Mouse (Mus musculus) midbrain, embryonic 11.5 days (tissue): Measurements from ENCODE around the gene Pax4. TPM values are rescaled to one million over a fixed set of nuclear protein-coding genes. Genes with fewer than 3 reads are reported as not detected.
A peak's percentile ranks its signal among the peaks of the same experiment; 100 is the strongest.

Experiments
- ATAC-seq: fragments of 200-750 bp; cut with Nextera tagmentation; 2 replicates; pipeline ENCODE4 v1.8.0; 2017; ENCODE audit warnings: moderate TSS enrichment, moderate library complexity; ENCODE audit not compliant: low FRiP score
- DNase-seq: peaks from one replicate; pipeline ENCODE4 v3.0.0; 2015; ENCODE audit warnings: low spot score; ENCODE audit errors: missing footprints
- H3K27ac ChIP-seq: fragments of 300-500 bp; sonication (generic); 2 replicates; pipeline ENCODE4 v1.5.1; 2014; ENCODE audit warnings: low read depth, low read length
- H3K27me3 ChIP-seq: fragments of 300-500 bp; sonication (generic); 2 replicates; pipeline ENCODE4 v1.6.1; 2014; ENCODE audit warnings: mild to moderate bottlenecking, low read length, moderate library complexity, mixed read lengths; ENCODE audit not compliant: control insufficient read depth, insufficient read depth
- H3K36me3 ChIP-seq: fragments of 300-500 bp; sonication (generic); 2 replicates; pipeline ENCODE4 v1.6.1; 2014; ENCODE audit warnings: mild to moderate bottlenecking, low read length, moderate library complexity, mixed read lengths; ENCODE audit not compliant: control insufficient read depth, insufficient read depth
- H3K4me1 ChIP-seq: fragments of 300-500 bp; sonication (generic); 2 replicates; pipeline ENCODE4 v1.6.1; 2014; ENCODE audit warnings: low read length; ENCODE audit not compliant: control insufficient read depth, insufficient read depth
- H3K4me2 ChIP-seq: fragments of 300-500 bp; sonication (generic); 2 replicates; pipeline ENCODE4 v1.6.1; 2014; ENCODE audit warnings: mild to moderate bottlenecking, moderate library complexity
- H3K4me3 ChIP-seq: fragments of 300-500 bp; sonication (generic); 2 replicates; pipeline ENCODE4 v1.5.1; 2014; ENCODE audit warnings: low read depth, low read length
- H3K9ac ChIP-seq: fragments of 300-500 bp; sonication (generic); 2 replicates; pipeline ENCODE4 v1.6.1; 2014; ENCODE audit warnings: low read length
- H3K9me3 ChIP-seq: fragments of 300-500 bp; sonication (generic); 2 replicates; pipeline ENCODE4 v1.6.1; 2016; ENCODE audit warnings: low read length; ENCODE audit not compliant: control insufficient read depth
- WGBS: fragments of 180-500 bp; shearing (Covaris S2); extraction: QIAGEN DNeasy Blood & Tissue Kit; methylation state at CpG from one replicate; pipeline ENCODE4 v1.1.7; 2014; 5-methylcytosine and 5-hydroxymethylcytosine counted together
- polyA plus RNA-seq: library from polyadenylated mRNA; unstranded; fragments of >200 nt; fragmentation: Nextera tagmentation; extraction: Ambion mirVana; gene quantifications from 2 replicates; pipeline ENCODE4 v1.2.1, GENCODE M21; 2014

The Pax4 gene
- polyA plus RNA-seq, 1 experiment from 2014 or later: not detected

DNA sequence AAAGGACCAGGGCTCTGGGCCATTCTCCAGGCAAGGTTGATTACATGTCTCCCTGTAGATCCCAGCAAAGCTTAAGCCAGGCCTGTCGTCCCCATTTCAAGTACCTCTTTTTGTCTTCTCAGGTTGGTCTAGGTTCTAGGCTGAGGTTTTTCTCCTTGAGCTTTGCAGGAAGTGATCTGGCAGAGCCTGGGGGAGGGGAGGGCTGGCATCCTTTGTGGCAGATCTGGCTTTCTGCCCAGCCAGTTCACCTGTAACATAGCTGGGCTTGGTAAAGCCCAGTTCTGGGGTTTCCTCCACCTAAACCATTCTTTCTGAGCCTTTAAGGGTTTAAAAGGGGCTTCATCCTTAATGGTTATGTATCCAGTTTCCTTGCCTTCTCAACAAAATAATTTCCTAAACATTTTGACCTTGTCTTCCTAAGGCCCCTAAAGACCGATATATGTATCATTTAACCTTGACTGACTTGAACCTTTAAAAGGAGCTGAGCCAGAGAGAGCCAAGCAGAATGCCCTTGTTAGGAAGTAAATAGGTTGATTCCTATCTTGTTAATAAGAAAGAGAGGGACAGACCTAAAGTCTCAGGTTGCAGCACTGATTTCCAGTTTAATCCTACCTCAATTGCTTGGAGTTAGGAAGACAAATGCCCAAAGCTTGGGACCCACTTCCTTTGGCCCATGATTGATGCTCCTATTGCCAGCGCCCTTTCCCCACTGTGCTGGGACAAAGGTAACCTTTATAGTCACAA is 21.9 kb downstream of the Pax4 start, which contains the start of gene Fscn3:
Gene Fscn3 (plus strand): TSS at position 694 of the 744 bp plus-strand sequence.
- Histone ChIP-seq H3K4me3 (no peak within 1 kb of the TSS), H3K27me3 (no peaks in the 10 kb centered on the region), H3K4me1 (peaks cover 11% of the 10 kb centered on the region), H3K36me3 (peaks cover 3% of the 10 kb centered on the region; the same call in 1 of the 2 replicates), H3K9me3 (no peaks in the 10 kb centered on the region), H3K9ac (no peak within 1 kb of the TSS), H3K4me2 (no peak within 1 kb of the TSS), H3K27ac (no peak within 1 kb of the TSS)
- 83% methylated on average over 3 of the region's 3 CpGs for WGBS
- DNase-seq (no peak), ATAC-seq (no peak)

DNA sequence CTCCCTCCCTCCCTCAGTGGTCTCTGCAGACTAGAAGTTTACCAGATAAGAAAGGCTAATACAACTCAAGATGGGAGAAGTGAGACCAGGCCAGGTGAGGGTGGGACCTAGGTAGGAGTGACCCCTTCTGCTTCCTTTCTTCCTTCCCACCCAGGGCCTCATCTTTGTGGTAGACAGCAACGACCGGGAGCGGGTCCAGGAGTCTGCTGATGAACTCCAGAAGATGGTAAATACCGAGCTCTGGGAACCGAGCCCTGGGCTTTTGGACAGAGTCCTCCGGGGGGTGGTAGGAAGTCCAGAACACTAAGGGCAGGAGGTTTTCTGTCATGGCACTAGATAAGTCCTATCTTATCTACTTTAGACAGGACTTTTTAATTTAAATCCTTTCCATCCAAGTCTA is 24.1 kb downstream of the Pax4 start:
- DNase-seq (no peak), ATAC-seq (no peak)
- Histone ChIP-seq H3K9me3 (no peaks in the 10 kb centered on the region), H3K4me1 (peaks cover 23% of the 10 kb centered on the region), H3K27me3 (no peaks in the 10 kb centered on the region), H3K27ac (no peak overlapping the region), H3K9ac (no peak overlapping the region), H3K4me3 (no peak overlapping the region), H3K36me3 (peaks cover 3% of the 10 kb centered on the region; the same call in 1 of the 2 replicates), H3K4me2 (peak overlapping the region; percentile 73; the same call in 1 of the 2 replicates)
- 94% methylated on average over 6 of the region's 6 CpGs for WGBS

DNA sequence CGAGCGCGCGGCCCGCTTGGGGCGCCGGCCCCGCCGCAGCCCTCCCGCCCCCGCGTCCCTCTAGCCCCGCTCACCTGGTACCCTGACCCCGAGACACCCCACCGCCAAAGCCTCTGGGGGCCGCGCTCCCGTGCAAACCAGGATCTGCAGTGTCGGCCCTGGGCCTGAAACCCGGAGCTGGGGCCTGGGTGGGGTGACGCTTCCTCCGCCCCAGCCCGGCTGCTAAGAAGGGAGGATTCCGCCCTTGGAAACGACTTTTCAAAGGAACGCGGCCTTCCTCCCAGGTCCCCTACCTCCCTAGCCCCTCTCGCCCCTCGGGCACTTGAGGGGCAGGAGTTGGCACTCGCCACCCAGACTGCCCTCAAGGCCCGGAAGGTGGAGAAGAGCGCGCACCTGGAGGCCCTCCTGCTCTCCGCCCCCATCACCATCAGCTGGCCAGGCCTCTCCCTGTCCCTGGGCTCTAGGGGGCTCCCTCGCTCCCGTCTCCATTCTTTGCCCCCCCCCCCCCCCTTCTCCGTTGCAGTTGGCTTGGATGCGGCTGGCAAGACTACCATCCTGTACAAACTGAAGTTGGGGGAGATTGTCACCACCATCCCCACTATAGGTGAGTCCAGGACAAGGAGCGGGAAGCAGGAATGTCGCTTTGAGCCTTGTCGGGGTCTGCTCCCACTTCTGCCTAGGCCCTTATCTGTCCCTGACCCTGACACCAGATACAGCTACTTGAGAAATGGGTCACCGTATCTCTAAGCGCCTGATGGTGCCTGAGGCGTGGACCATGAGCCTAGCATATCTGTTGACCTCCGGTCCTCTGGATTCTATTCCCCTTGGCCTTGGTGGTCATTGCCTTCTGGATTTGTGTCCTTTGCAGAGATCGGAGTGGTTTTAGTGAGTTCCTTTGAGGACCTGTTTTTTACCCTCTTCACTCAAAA is 25.1 kb downstream of the Pax4 start:
- DNase-seq: peak; percentile 95
- peak overlapping the region; percentile 92 for H3K4me3 ChIP-seq
- no peaks in the 10 kb centered on the region for H3K27me3 ChIP-seq
- H3K9me3 ChIP-seq: no peaks in the 10 kb centered on the region
- ATAC-seq: peak; percentile 67
- H3K9ac ChIP-seq: peak overlapping the region; percentile 95
- H3K27ac ChIP-seq: peak overlapping the region; percentile 57
- peak overlapping the region; percentile 73 for H3K4me2 ChIP-seq
- WGBS: 11% methylated on average over 39 of the region's 46 CpGs
- H3K4me1 ChIP-seq: peaks cover 27% of the 10 kb centered on the region
- peaks cover 3% of the 10 kb centered on the region; the same call in 1 of the 2 replicates for H3K36me3 ChIP-seq

DNA sequence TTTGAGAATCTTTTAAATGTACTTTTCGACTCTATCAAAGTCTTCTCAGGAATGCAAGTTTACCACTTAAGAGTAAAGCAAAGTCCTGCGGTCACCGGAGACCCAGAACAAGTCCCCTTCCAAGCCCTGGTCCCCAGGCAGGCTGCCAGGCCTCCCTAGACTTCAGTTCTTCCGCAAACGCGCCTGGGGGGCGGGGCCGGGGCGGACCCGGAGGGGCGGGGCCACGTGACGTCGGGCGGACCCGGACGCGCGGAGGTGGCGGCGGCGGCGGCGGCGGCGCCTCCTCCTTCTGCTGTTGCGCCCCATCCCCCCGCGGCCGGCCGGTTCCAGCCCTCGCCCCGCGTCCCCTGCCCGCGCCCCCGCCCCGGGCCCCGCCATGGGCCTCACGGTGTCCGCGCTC is 25.8 kb downstream of the Pax4 start, which contains the start of gene Arf5:
Gene Arf5 (plus strand): TSS at position 248 of the 400 bp plus-strand sequence.
- H3K9me3 ChIP-seq: no peaks in the 10 kb centered on the region
- H3K36me3 ChIP-seq: peaks cover 3% of the 10 kb centered on the region; the same call in 1 of the 2 replicates
- H3K4me3 ChIP-seq: peak within 1 kb of the TSS; percentile 92
- ATAC-seq (peak; percentile 83), DNase-seq (peak; percentile 99)
- peak within 1 kb of the TSS; percentile 57 for H3K27ac ChIP-seq
- WGBS: 1% methylated on average over 34 of the region's 42 CpGs
- H3K27me3 ChIP-seq: no peaks in the 10 kb centered on the region
- H3K4me2 ChIP-seq: peak within 1 kb of the TSS; percentile 73
- H3K9ac ChIP-seq: peak within 1 kb of the TSS; percentile 95
- peaks cover 27% of the 10 kb centered on the region for H3K4me1 ChIP-seq

GRCm38 (mm10) chr6:28422651-28423290 is 26.4 kb downstream of the Pax4 start:
- Histone ChIP-seq H3K9me3 (no peaks in the 10 kb centered on the region), H3K27me3 (no peaks in the 10 kb centered on the region), H3K4me1 (peaks cover 27% of the 10 kb centered on the region), H3K4me3 (peak overlapping the region; percentile 92; the same call in 1 of the 2 replicates), H3K36me3 (peaks cover 3% of the 10 kb centered on the region; the same call in 1 of the 2 replicates), H3K9ac (no peak overlapping the region), H3K27ac (no peak overlapping the region), H3K4me2 (peak overlapping the region; percentile 73; the same call in 1 of the 2 replicates)
- DNase-seq (no peak), ATAC-seq (peak; percentile 20; the same call in 1 of the 2 replicates)
- WGBS: 68% methylated on average over 15 of the region's 15 CpGs

- Histone ChIP-seq H3K9ac (peak overlapping the region; percentile 70), H3K9me3 (no peaks in the 10 kb centered on the region), H3K27ac (no peak overlapping the region), H3K4me1 (peaks cover 27% of the 10 kb centered on the region), H3K27me3 (no peaks in the 10 kb centered on the region), H3K36me3 (no peaks in the 10 kb centered on the region; the same call in 1 of the 2 replicates), H3K4me2 (peak overlapping the region; percentile 94), H3K4me3 (peak overlapping the region; percentile 59)
- under 1% methylated on average over 27 of the region's 27 CpGs for WGBS
- DNase-seq (peak; percentile 99), ATAC-seq (peak; percentile 81)
Measured at GRCm38 (mm10) chr6:28421469-28422000, 27.6 kb downstream of the Pax4 start.

- Histone ChIP-seq H3K9me3 (no peaks in the 10 kb centered on the region), H3K36me3 (no peaks in the 10 kb centered on the region; the same call in 1 of the 2 replicates), H3K27me3 (no peaks in the 10 kb centered on the region), H3K27ac (no peak overlapping the region), H3K9ac (peak overlapping the region; percentile 70), H3K4me3 (peak overlapping the region; percentile 59), H3K4me2 (peak overlapping the region; percentile 94), H3K4me1 (peaks cover 27% of the 10 kb centered on the region)
- ATAC-seq (no peak), DNase-seq (no peak)
- 22% methylated on average over 13 of the region's 13 CpGs for WGBS
Measured at GRCm38 (mm10) chr6:28420865-28421264, 28.3 kb downstream of the Pax4 start.

DNA sequence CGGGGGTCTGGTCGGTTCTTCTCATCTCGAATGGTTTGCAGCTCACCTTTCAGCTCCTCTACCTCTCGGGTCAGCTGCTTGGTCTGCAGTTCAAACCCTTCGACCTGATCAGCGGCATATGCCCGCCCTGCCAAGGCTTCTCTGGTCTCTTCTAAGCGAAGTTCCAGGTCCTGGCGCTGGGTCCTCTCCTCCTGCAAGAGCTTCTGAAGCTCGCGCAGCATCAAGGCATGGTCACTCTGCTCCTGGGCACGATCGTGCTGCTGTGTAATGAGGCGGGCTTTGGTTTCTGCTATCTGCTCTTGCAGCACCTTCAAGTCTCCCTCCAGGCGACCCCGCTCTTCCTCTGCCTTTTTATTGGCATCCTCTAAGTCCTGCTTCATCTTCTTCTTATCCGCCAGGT is 28.8 kb downstream of the Pax4 start:
- peaks cover 27% of the 10 kb centered on the region for H3K4me1 ChIP-seq
- H3K9ac ChIP-seq: no peak overlapping the region
- no peaks in the 10 kb centered on the region for H3K9me3 ChIP-seq
- peak overlapping the region; percentile 94 for H3K4me2 ChIP-seq
- H3K27ac ChIP-seq: no peak overlapping the region
- no peak for ATAC-seq
- H3K36me3 ChIP-seq: peaks cover 3% of the 10 kb centered on the region
- H3K27me3 ChIP-seq: no peaks in the 10 kb centered on the region
- WGBS: 82% methylated on average over 17 of the region's 17 CpGs
- DNase-seq: no peak
- peak overlapping the region; percentile 59 for H3K4me3 ChIP-seq
